In the genomic region with DNA sequence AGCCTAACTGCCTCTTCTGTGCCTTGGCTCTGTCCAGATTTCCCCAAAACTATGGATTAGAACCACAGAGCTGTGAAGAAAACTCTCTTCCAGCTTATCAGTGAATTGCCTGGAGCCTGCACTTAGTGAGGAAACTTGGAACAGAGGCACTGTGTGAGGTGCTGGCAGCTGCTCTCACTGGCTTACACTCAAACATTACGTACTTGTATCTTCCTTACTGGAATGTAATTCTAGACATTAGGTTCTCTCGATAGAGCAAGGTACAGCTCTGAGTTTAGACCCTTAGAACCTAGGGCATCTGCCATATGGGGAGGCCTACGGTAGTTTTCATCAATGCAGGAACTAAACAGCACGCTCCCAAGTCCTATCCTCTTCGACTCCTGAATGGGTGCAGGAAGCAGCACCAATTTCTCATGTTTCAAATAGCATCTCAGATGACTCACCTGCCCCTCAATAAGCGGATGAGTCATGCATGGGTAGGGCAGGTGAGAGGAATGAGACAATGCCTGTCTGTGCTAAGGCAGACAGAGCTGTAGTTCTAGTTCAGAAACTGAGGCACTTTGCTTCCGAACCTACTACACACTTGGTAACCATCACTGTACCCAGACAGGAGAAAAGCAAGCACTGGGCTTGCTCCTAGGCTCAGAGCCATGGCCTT, we compare ENCODE assay signal across 16 mouse cellular contexts. TPM values are rescaled to one million over a fixed set of nuclear protein-coding genes. Genes with fewer than 3 reads are reported as not detected.
DNase-seq lines count a peak whose midpoint lies in the region; ATAC-seq and TF ChIP-seq lines count a peak whose summit lies in the region.
"Had no signal": no experiment of that assay in that cellular context is flagged by ENCODE, and none has a peak within 500 bp of the region (broad histone marks: within the 10 kb centered on the region; RNA-seq: fewer than 3 reads in every experiment).

No protein-coding gene starts in this region.

- DNase-seq in forebrain, embryonic 14.5 days (ENCODE audit: low spot score) = peak; percentile 25
- DNase-seq in forebrain, embryonic 10.5 days (ENCODE audit: extremely low spot score, low spot score) = no peak
- DNase-seq in spleen, postnatal 14 days (ENCODE audit: low spot score in 2 of 2) = no peak
- DNase-seq: adrenal gland, postnatal 36 days; cerebellum, postnatal 14 days; kidney, postnatal 10 days; layer of hippocampus, adult 9-11 months; liver, postnatal 0 days; retina, postnatal 1 day had no signal

- H3K9me3 ChIP-seq in forebrain, embryonic 14.5 days (replicated peaks; ENCODE audit: control insufficient read depth, low read length) = no peaks in the 10 kb centered on the region
- no peaks in the 10 kb centered on the region for H3K9me3 ChIP-seq in forebrain, embryonic 10.5 days
- H3K9me3 ChIP-seq in heart, embryonic 15.5 days (replicated peaks) = no peaks in the 10 kb centered on the region
- no peaks in the 10 kb centered on the region for H3K9me3 ChIP-seq in heart, embryonic 11.5 days (replicated peaks; ENCODE audit: control insufficient read depth, low read length)
- H3K9me3 ChIP-seq in embryonic facial prominence, embryonic 15.5 days (replicated peaks) = no peaks in the 10 kb centered on the region
- no peaks in the 10 kb centered on the region for H3K9me3 ChIP-seq in intestine, postnatal 0 days (ENCODE audit: control insufficient read depth)
- H3K9me3 ChIP-seq in kidney, embryonic 14.5 days (ENCODE audit: control insufficient read depth, low read length) = no peaks in the 10 kb centered on the region
- H3K9me3 ChIP-seq: neural tube, embryonic 15.5 days had no signal

- H3K9ac ChIP-seq in forebrain, embryonic 14.5 days (ENCODE audit: low read length) = no peak overlapping the region
- no peak overlapping the region for H3K9ac ChIP-seq in heart, embryonic 15.5 days
- H3K9ac ChIP-seq in heart, embryonic 11.5 days (ENCODE audit: low read depth, low read length) = no peak overlapping the region
- no peak overlapping the region for H3K9ac ChIP-seq in embryonic facial prominence, embryonic 15.5 days
- no peak overlapping the region for H3K9ac ChIP-seq in intestine, postnatal 0 days (ENCODE audit: low read depth, low read length)
- H3K9ac ChIP-seq in kidney, embryonic 14.5 days (ENCODE audit: low read depth, low read length) = no peak overlapping the region
- H3K9ac ChIP-seq: liver, postnatal 0 days; neural tube, embryonic 15.5 days had no signal

- H3K27me3 ChIP-seq in forebrain, embryonic 14.5 days (replicated peaks; ENCODE audit: control insufficient read depth, insufficient read depth, low read length) = no peaks in the 10 kb centered on the region
- H3K27me3 ChIP-seq in forebrain, embryonic 10.5 days (ENCODE audit: poor library complexity, severe bottlenecking) = no peaks in the 10 kb centered on the region
- H3K27me3 ChIP-seq in heart, embryonic 15.5 days = no peaks in the 10 kb centered on the region
- H3K27me3 ChIP-seq in heart, embryonic 11.5 days (ENCODE audit: control insufficient read depth, insufficient read depth, low read length) = no peaks in the 10 kb centered on the region
- H3K27me3 ChIP-seq in embryonic facial prominence, embryonic 15.5 days = no peaks in the 10 kb centered on the region
- no peaks in the 10 kb centered on the region for H3K27me3 ChIP-seq in intestine, postnatal 0 days (replicated peaks; ENCODE audit: control insufficient read depth, insufficient read depth, low read length)
- H3K27me3 ChIP-seq in kidney, embryonic 14.5 days (ENCODE audit: control insufficient read depth, insufficient read depth, low read length) = no peaks in the 10 kb centered on the region
- H3K27me3 ChIP-seq: neural tube, embryonic 15.5 days had no signal

- WGBS in forebrain, embryonic 14.5 days = 95% methylated on average over 7 of the region's 7 CpGs
- 94% methylated on average over 7 of the region's 7 CpGs for WGBS in forebrain, embryonic 10.5 days
- 70% methylated on average over 7 of the region's 7 CpGs for WGBS in heart, embryonic 15.5 days
- WGBS in heart, embryonic 11.5 days (ENCODE audit: insufficient replicate concordance) = 90% methylated on average over 7 of the region's 7 CpGs
- WGBS in embryonic facial prominence, embryonic 15.5 days = 58% methylated on average over 7 of the region's 7 CpGs
- WGBS in intestine, postnatal 0 days = 50% methylated on average over 7 of the region's 7 CpGs
- 81% methylated on average over 7 of the region's 7 CpGs for WGBS in kidney, embryonic 14.5 days

- no peak for ATAC-seq in forebrain, embryonic 14.5 days
- ATAC-seq in heart, embryonic 15.5 days (replicated peaks; ENCODE audit: insufficient number of reproducible peaks, insufficient read depth, low FRiP score, low read depth) = no peak
- ATAC-seq in heart, embryonic 11.5 days (replicated peaks; ENCODE audit: insufficient number of reproducible peaks, low FRiP score, low TSS enrichment) = no peak
- 0 out of 2 replicates have a peak, but pooled peaks have one; percentile 15 for ATAC-seq in embryonic facial prominence, embryonic 15.5 days (ENCODE audit: insufficient number of reproducible peaks, low FRiP score, low TSS enrichment, low read depth)
- ATAC-seq in intestine, postnatal 0 days = peak; percentile 76
- no peak for ATAC-seq in kidney, embryonic 14.5 days (ENCODE audit: low FRiP score, low TSS enrichment)
- ATAC-seq: activated CD4-positive, CD25-positive, alpha-beta regulatory T cell, adult 4 months; liver, postnatal 0 days had no signal

- TF ChIP-seq CTCF in intestine, postnatal 0 days (IDR thresholded peaks at IDR 0.05; ENCODE audit: low read depth) = no peak

- no peak overlapping the region for H3K4me3 ChIP-seq in forebrain, embryonic 14.5 days (ENCODE audit: low read depth, low read length)
- no peak overlapping the region for H3K4me3 ChIP-seq in forebrain, embryonic 10.5 days
- no peak overlapping the region for H3K4me3 ChIP-seq in heart, embryonic 15.5 days
- H3K4me3 ChIP-seq in heart, embryonic 11.5 days (ENCODE audit: low read depth, low read length) = no peak overlapping the region
- no peak overlapping the region for H3K4me3 ChIP-seq in embryonic facial prominence, embryonic 15.5 days (replicated peaks)
- no peak overlapping the region for H3K4me3 ChIP-seq in intestine, postnatal 0 days (ENCODE audit: low read depth, low read length)
- no peak overlapping the region for H3K4me3 ChIP-seq in kidney, embryonic 14.5 days (ENCODE audit: low read length)
- H3K4me3 ChIP-seq: neural tube, embryonic 15.5 days had no signal

- no peaks in the 10 kb centered on the region for H3K4me1 ChIP-seq in forebrain, embryonic 14.5 days (ENCODE audit: control insufficient read depth, insufficient read depth, low read length)
- H3K4me1 ChIP-seq in forebrain, embryonic 10.5 days = no peaks in the 10 kb centered on the region
- H3K4me1 ChIP-seq in heart, embryonic 15.5 days (replicated peaks) = peaks cover 9% of the 10 kb centered on the region; the same call in 1 of the 2 replicates
- H3K4me1 ChIP-seq in heart, embryonic 11.5 days (ENCODE audit: control insufficient read depth, insufficient read depth, low read length) = no peaks in the 10 kb centered on the region
- H3K4me1 ChIP-seq in embryonic facial prominence, embryonic 15.5 days = peaks cover 3% of the 10 kb centered on the region; the same call in 1 of the 2 replicates
- H3K4me1 ChIP-seq in intestine, postnatal 0 days (replicated peaks; ENCODE audit: control insufficient read depth, insufficient read depth, low read length) = no peaks in the 10 kb centered on the region
- no peaks in the 10 kb centered on the region for H3K4me1 ChIP-seq in kidney, embryonic 14.5 days (ENCODE audit: control insufficient read depth, insufficient read depth, low read length)
- H3K4me1 ChIP-seq: neural tube, embryonic 15.5 days had no signal

- H3K4me2 ChIP-seq in forebrain, embryonic 14.5 days (ENCODE audit: low read length) = no peak overlapping the region
- no peak overlapping the region for H3K4me2 ChIP-seq in heart, embryonic 15.5 days
- no peak overlapping the region for H3K4me2 ChIP-seq in heart, embryonic 11.5 days
- no peak overlapping the region for H3K4me2 ChIP-seq in embryonic facial prominence, embryonic 15.5 days (replicated peaks)
- no peak overlapping the region for H3K4me2 ChIP-seq in intestine, postnatal 0 days (replicated peaks; ENCODE audit: low read depth)
- no peak overlapping the region for H3K4me2 ChIP-seq in kidney, embryonic 14.5 days (replicated peaks; ENCODE audit: low read depth, low read length)
- H3K4me2 ChIP-seq: neural tube, embryonic 15.5 days had no signal

- no peak overlapping the region for H3K27ac ChIP-seq in forebrain, embryonic 14.5 days (ENCODE audit: low read depth, low read length)
- H3K27ac ChIP-seq in forebrain, embryonic 10.5 days = no peak overlapping the region
- 0 out of 2 replicates have a peak overlapping the region, but pooled peaks have one; percentile 7 for H3K27ac ChIP-seq in heart, embryonic 15.5 days
- H3K27ac ChIP-seq in heart, embryonic 11.5 days (ENCODE audit: low read depth, low read length) = no peak overlapping the region
- H3K27ac ChIP-seq in embryonic facial prominence, embryonic 15.5 days (replicated peaks) = 0 out of 2 replicates have a peak overlapping the region, but pooled peaks have one; percentile 51
- H3K27ac ChIP-seq in intestine, postnatal 0 days (ENCODE audit: low read depth, low read length) = no peak overlapping the region
- H3K27ac ChIP-seq in kidney, embryonic 14.5 days (ENCODE audit: low read depth, low read length) = no peak overlapping the region
- H3K27ac ChIP-seq: neural tube, embryonic 15.5 days had no signal

- H3K36me3 ChIP-seq in forebrain, embryonic 14.5 days (ENCODE audit: control insufficient read depth, insufficient read depth, low read length) = peaks cover 90% of the 10 kb centered on the region
- H3K36me3 ChIP-seq in forebrain, embryonic 10.5 days (replicated peaks) = peaks cover 98% of the 10 kb centered on the region
- peaks cover 46% of the 10 kb centered on the region for H3K36me3 ChIP-seq in heart, embryonic 15.5 days
- peaks cover 17% of the 10 kb centered on the region for H3K36me3 ChIP-seq in heart, embryonic 11.5 days (ENCODE audit: control insufficient read depth, insufficient read depth, low read length)
- H3K36me3 ChIP-seq in embryonic facial prominence, embryonic 15.5 days = peaks cover 90% of the 10 kb centered on the region
- H3K36me3 ChIP-seq in intestine, postnatal 0 days (ENCODE audit: control insufficient read depth, insufficient read depth) = peaks cover 74% of the 10 kb centered on the region
- peaks cover 75% of the 10 kb centered on the region for H3K36me3 ChIP-seq in kidney, embryonic 14.5 days (ENCODE audit: control insufficient read depth, insufficient read depth, low read length)

RNA-seq across cellular contexts. Expression of a gene that starts 38.2 kb away (rescaled TPM):
- 31.3 and 34.4 TPM in 2 replicates for polyA plus RNA-seq in forebrain, embryonic 14.5 days (2014; fragmentation: Nextera tagmentation; extraction: Ambion mirVana)
- 29.6 and 33.9 TPM in 2 replicates for polyA plus RNA-seq in forebrain, embryonic 10.5 days (2016; fragmentation: Nextera tagmentation; extraction: Ambion mirVana)
- 16.8 and 21.6 TPM in 2 replicates for polyA plus RNA-seq in heart, embryonic 15.5 days (2015; fragmentation: Nextera tagmentation; extraction: Ambion mirVana)
- 20.9 and 22.3 TPM in 2 replicates for polyA plus RNA-seq in heart, embryonic 11.5 days (2014; fragmentation: Nextera tagmentation; extraction: Ambion mirVana)
- polyA plus RNA-seq in embryonic facial prominence, embryonic 15.5 days (2015; fragmentation: Nextera tagmentation; extraction: Ambion mirVana) = 41.7 and 43.0 TPM in 2 replicates
- polyA plus RNA-seq in intestine, postnatal 0 days (2015; fragmentation: Nextera tagmentation; extraction: Ambion mirVana) = 27.1 and 27.2 TPM in 2 replicates
- polyA plus RNA-seq in kidney, embryonic 14.5 days (2014; fragmentation: Nextera tagmentation; extraction: Ambion mirVana) = 26.6 and 38.2 TPM in 2 replicates

RNA-seq across cellular contexts. Expression of a gene that starts 53.1 kb away (rescaled TPM):
- 2.2 and 2.6 TPM in 2 replicates for polyA plus RNA-seq in forebrain, embryonic 14.5 days (2014; fragmentation: Nextera tagmentation; extraction: Ambion mirVana)
- 17.1 and 18.1 TPM in 2 replicates for polyA plus RNA-seq in forebrain, embryonic 10.5 days (2016; fragmentation: Nextera tagmentation; extraction: Ambion mirVana)
- 14.4 and 18.4 TPM in 2 replicates for polyA plus RNA-seq in heart, embryonic 15.5 days (2015; fragmentation: Nextera tagmentation; extraction: Ambion mirVana)
- polyA plus RNA-seq in heart, embryonic 11.5 days (2014; fragmentation: Nextera tagmentation; extraction: Ambion mirVana) = 10.2 and 12.6 TPM in 2 replicates
- 24.0 and 24.6 TPM in 2 replicates for polyA plus RNA-seq in embryonic facial prominence, embryonic 15.5 days (2015; fragmentation: Nextera tagmentation; extraction: Ambion mirVana)
- polyA plus RNA-seq in intestine, postnatal 0 days (2015; fragmentation: Nextera tagmentation; extraction: Ambion mirVana) = 8.3 and 9.8 TPM in 2 replicates
- polyA plus RNA-seq in kidney, embryonic 14.5 days (2014; fragmentation: Nextera tagmentation; extraction: Ambion mirVana) = 6.8 and 7.3 TPM in 2 replicates
- polyA plus RNA-seq: activated CD4-positive, CD25-positive, alpha-beta regulatory T cell, adult 4 months had no signal

Comparison
In these comparisons a context has a peak if more than half of its experiments do, and no peak if none do; other contexts are left out.
1. H3K27ac ChIP-seq: peak in heart, embryonic 15.5 days (single experiment) and embryonic facial prominence, embryonic 15.5 days (single experiment); none in forebrain, embryonic 14.5 days (single experiment), forebrain, embryonic 10.5 days (single experiment), heart, embryonic 11.5 days (single experiment), intestine, postnatal 0 days (single experiment) and kidney, embryonic 14.5 days (single experiment).
2. ATAC-seq: peak in embryonic facial prominence, embryonic 15.5 days (single experiment) and intestine, postnatal 0 days (single experiment); none in forebrain, embryonic 14.5 days (single experiment), heart, embryonic 15.5 days (single experiment), heart, embryonic 11.5 days (single experiment) and kidney, embryonic 14.5 days (single experiment).